Mouse (Mus musculus): Measurements from ENCODE around the gene Cenpb. TPM values are rescaled to one million over a fixed set of nuclear protein-coding genes. Genes with fewer than 3 reads are reported as not detected.

Gene Cenpb
- polyA plus RNA-seq, 1 experiment from 2014 or later, result 4.2 TPM

GRCm38 (mm10) chr2:131156987-131157386 lies 22.9 kb downstream of the Cenpb start:
- H3K9me3 ChIP-seq (ENCODE audit: low read length), result no peaks in the 10 kb centered on the region
- peaks cover 29% of the 10 kb centered on the region for H3K4me1 ChIP-seq (ENCODE audit: insufficient read depth)
- TF ChIP-seq CTCF (IDR thresholded peaks at IDR 0.05; ENCODE audit: low read depth), result no peak
- no peak for TF ChIP-seq EP300 (IDR thresholded peaks at IDR 0.05; ENCODE audit: low read depth)
- H3K4me2 ChIP-seq (ENCODE audit: low read depth, low read length), result peak overlapping the region; percentile 93
- H3K36me3 ChIP-seq (replicated peaks; ENCODE audit: insufficient read depth, low read length), result peaks cover 9% of the 10 kb centered on the region
- no peak overlapping the region for H3K4me3 ChIP-seq (ENCODE audit: low read depth, low read length)
- no peaks in the 10 kb centered on the region for H3K27me3 ChIP-seq (ENCODE audit: insufficient read depth, low read length)
- ATAC-seq (no peak), DNase-seq (no peak)
- H3K9ac ChIP-seq (replicated peaks), result no peak overlapping the region
- no peak overlapping the region for H3K27ac ChIP-seq (ENCODE audit: low read depth)
- 80% methylated on average over 7 of the region's 7 CpGs for WGBS (ENCODE audit: insufficient replicate concordance)

DNA sequence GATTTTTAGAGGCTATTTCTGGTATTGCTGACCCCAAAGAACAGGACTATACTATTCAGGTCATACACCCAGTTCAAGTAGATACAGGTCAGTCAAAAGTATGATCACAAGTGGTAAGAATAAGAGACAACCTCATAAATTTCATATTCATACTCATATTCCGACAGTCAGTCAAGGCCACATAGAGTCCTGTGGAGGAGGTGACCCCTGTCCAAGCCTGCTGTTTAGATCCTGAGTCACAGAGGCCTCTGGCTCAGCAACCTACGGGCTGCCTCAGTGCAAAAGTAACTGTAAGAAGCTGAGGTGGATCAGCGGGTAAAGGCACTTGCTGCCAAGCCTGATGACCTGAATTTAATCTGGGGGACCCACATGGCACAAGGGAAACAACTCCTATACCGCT lies 25.8 kb downstream of the Cenpb start:
- Histone ChIP-seq H3K4me3 (ENCODE audit: low read depth, low read length) (no peak overlapping the region), H3K36me3 (replicated peaks; ENCODE audit: insufficient read depth, low read length) (peaks cover 31% of the 10 kb centered on the region), H3K27me3 (ENCODE audit: insufficient read depth, low read length) (no peaks in the 10 kb centered on the region), H3K9ac (replicated peaks) (no peak overlapping the region), H3K4me2 (ENCODE audit: low read depth, low read length) (no peak overlapping the region), H3K9me3 (ENCODE audit: low read length) (no peaks in the 10 kb centered on the region), H3K27ac (ENCODE audit: low read depth) (no peak overlapping the region), H3K4me1 (ENCODE audit: insufficient read depth) (peaks cover 23% of the 10 kb centered on the region)
- WGBS (ENCODE audit: insufficient replicate concordance), result 89% methylated on average over 4 of the region's 4 CpGs
- TF ChIP-seq EP300 (IDR thresholded peaks at IDR 0.05; ENCODE audit: low read depth) (no peak), CTCF (IDR thresholded peaks at IDR 0.05; ENCODE audit: low read depth) (no peak)
- ATAC-seq (no peak), DNase-seq (no peak)

- Histone ChIP-seq H3K4me2 (ENCODE audit: low read depth, low read length) (no peak overlapping the region), H3K27ac (ENCODE audit: low read depth) (peak overlapping the region; percentile 41), H3K4me1 (ENCODE audit: insufficient read depth) (peaks cover 13% of the 10 kb centered on the region), H3K9me3 (ENCODE audit: low read length) (no peaks in the 10 kb centered on the region), H3K27me3 (ENCODE audit: insufficient read depth, low read length) (no peaks in the 10 kb centered on the region), H3K4me3 (ENCODE audit: low read depth, low read length) (no peak overlapping the region), H3K9ac (replicated peaks) (no peak overlapping the region), H3K36me3 (replicated peaks; ENCODE audit: insufficient read depth, low read length) (peaks cover 48% of the 10 kb centered on the region)
- WGBS (ENCODE audit: insufficient replicate concordance), result 71% methylated on average over 7 of the region's 7 CpGs
- no peak for TF ChIP-seq CTCF (IDR thresholded peaks at IDR 0.05; ENCODE audit: low read depth)
- peak; percentile 87 for TF ChIP-seq EP300 (IDR thresholded peaks at IDR 0.05; ENCODE audit: low read depth)
- ATAC-seq (peak; percentile 94), DNase-seq (peak; percentile 47)
These were observed 27.6 kb downstream of the Cenpb start for GRCm38 (mm10) chr2:131152166-131152730.

DNA sequence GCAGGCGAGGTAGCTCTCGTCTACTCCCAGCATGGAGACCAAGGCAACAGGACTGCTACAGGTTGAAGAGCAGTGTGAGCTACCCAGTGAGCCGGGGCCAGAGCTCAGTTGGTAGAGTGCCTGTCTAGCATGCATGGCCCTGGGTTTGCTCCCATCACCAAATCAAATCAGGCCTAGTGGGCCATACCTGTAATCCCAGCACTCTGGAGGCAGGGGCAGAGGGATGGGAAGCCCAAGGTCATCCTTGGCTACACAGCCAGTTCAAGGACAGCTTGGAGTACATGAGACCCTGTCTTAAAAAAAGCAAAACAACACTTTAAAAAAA lies 30.7 kb downstream of the Cenpb start:
- no peak overlapping the region for H3K4me3 ChIP-seq (ENCODE audit: low read depth, low read length)
- no peaks in the 10 kb centered on the region for H3K9me3 ChIP-seq (ENCODE audit: low read length)
- H3K36me3 ChIP-seq (replicated peaks; ENCODE audit: insufficient read depth, low read length), result peaks cover 73% of the 10 kb centered on the region
- H3K9ac ChIP-seq (replicated peaks), result no peak overlapping the region
- ATAC-seq (no peak), DNase-seq (no peak)
- peaks cover 9% of the 10 kb centered on the region for H3K4me1 ChIP-seq (ENCODE audit: insufficient read depth)
- H3K4me2 ChIP-seq (ENCODE audit: low read depth, low read length), result no peak overlapping the region
- no peak for TF ChIP-seq EP300 (IDR thresholded peaks at IDR 0.05; ENCODE audit: low read depth)
- TF ChIP-seq CTCF (IDR thresholded peaks at IDR 0.05; ENCODE audit: low read depth), result no peak
- H3K27ac ChIP-seq (ENCODE audit: low read depth), result no peak overlapping the region
- 93% methylated on average over 3 of the region's 3 CpGs for WGBS (ENCODE audit: insufficient replicate concordance)
- no peaks in the 10 kb centered on the region for H3K27me3 ChIP-seq (ENCODE audit: insufficient read depth, low read length)

DNA sequence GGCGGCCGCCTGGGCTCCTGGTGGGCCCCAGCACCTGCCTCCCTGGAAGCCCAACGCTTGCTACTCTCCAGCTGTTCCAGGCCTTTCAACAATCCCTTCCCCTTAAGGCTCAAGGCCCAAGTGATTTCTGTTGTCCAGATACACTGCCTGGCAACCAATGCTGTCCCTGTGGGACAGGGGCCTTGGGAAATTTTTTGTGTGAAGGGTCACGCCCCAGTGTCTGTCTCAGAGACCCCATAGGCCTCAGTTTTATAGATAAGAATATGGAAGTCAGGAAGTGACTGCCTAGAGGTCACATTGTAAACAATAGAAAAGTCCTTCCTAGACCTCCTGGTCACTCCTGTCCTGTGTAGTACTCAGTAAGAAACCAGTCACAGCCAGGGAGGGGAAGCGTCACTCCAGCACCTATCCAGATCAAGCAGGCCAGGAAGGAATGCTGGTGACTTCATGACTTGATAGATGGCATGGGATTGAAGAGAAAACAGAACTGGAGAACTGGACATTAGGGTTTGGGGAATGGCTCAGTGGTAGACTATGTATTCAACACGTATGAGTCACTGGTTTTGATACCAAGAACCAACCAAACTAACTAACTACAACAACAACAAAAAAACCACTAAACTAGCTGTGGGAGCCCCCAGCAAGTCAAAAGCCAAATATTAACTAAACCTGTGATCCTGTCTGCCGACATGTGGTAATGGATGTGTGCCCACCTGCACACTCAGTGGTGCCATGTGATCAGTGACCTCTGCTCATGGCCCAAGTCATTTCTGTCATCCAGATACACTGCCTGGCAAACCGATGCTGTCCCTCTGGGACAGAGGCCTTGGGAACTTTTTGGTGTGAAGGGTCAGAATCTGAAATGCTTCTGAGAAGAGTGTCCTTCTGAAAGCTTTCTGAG lies 31.3 kb downstream of the Cenpb start:
- no peak overlapping the region for H3K4me2 ChIP-seq (ENCODE audit: low read depth, low read length)
- DNase-seq (no peak), ATAC-seq (no peak)
- no peaks in the 10 kb centered on the region for H3K9me3 ChIP-seq (ENCODE audit: low read length)
- H3K4me1 ChIP-seq (ENCODE audit: insufficient read depth), result peaks cover 9% of the 10 kb centered on the region
- no peak overlapping the region for H3K27ac ChIP-seq (ENCODE audit: low read depth)
- WGBS (ENCODE audit: insufficient replicate concordance), result 85% methylated on average over 8 of the region's 8 CpGs
- TF ChIP-seq EP300 (IDR thresholded peaks at IDR 0.05; ENCODE audit: low read depth) (no peak), CTCF (IDR thresholded peaks at IDR 0.05; ENCODE audit: low read depth) (no peak)
- H3K27me3 ChIP-seq (ENCODE audit: insufficient read depth, low read length), result no peaks in the 10 kb centered on the region
- H3K36me3 ChIP-seq (replicated peaks; ENCODE audit: insufficient read depth, low read length), result peaks cover 74% of the 10 kb centered on the region
- no peak overlapping the region for H3K4me3 ChIP-seq (ENCODE audit: low read depth, low read length)
- no peak overlapping the region for H3K9ac ChIP-seq (replicated peaks)

DNA sequence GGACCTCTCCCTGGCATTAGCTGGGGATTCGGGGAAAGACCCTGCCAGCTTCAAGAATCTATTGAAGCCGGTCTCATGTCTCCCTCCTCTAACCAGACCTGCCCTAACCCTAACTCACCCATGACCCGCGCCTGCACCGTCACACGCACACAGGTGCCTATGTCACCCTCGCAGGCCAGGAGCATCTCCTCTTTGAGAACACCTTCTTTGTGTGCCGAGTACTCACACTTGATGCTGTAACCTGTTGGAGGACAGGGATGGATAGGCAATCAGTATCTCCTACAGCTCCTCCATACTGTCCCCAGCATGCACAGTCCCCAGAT lies 32.9 kb downstream of the Cenpb start:
- ATAC-seq (no peak), DNase-seq (no peak)
- Histone ChIP-seq H3K9me3 (ENCODE audit: low read length) (no peaks in the 10 kb centered on the region), H3K27me3 (ENCODE audit: insufficient read depth, low read length) (no peaks in the 10 kb centered on the region), H3K4me1 (ENCODE audit: insufficient read depth) (peaks cover 11% of the 10 kb centered on the region), H3K4me2 (ENCODE audit: low read depth, low read length) (no peak overlapping the region), H3K27ac (ENCODE audit: low read depth) (no peak overlapping the region), H3K9ac (replicated peaks) (no peak overlapping the region), H3K4me3 (ENCODE audit: low read depth, low read length) (no peak overlapping the region), H3K36me3 (replicated peaks; ENCODE audit: insufficient read depth, low read length) (peaks cover 69% of the 10 kb centered on the region)
- WGBS (ENCODE audit: insufficient replicate concordance), result 96% methylated on average over 8 of the region's 8 CpGs
- no peak for TF ChIP-seq CTCF (IDR thresholded peaks at IDR 0.05; ENCODE audit: low read depth)
- no peak for TF ChIP-seq EP300 (IDR thresholded peaks at IDR 0.05; ENCODE audit: low read depth)
